Mouse (Mus musculus) right cerebral cortex, postnatal 4 days (tissue): ENCODE measurements around the gene Tmbim1.
"Not testable (repeated sequence)": the region's sequence is repeated elsewhere in the genome, so short reads cannot be mapped to it uniquely, and the experiment has no call there.

Experiments used
- DNase-seq: peaks from one replicate; pipeline ENCODE4 v3.0.0-alpha.2; 2022

Tmbim1 gene

DNA sequence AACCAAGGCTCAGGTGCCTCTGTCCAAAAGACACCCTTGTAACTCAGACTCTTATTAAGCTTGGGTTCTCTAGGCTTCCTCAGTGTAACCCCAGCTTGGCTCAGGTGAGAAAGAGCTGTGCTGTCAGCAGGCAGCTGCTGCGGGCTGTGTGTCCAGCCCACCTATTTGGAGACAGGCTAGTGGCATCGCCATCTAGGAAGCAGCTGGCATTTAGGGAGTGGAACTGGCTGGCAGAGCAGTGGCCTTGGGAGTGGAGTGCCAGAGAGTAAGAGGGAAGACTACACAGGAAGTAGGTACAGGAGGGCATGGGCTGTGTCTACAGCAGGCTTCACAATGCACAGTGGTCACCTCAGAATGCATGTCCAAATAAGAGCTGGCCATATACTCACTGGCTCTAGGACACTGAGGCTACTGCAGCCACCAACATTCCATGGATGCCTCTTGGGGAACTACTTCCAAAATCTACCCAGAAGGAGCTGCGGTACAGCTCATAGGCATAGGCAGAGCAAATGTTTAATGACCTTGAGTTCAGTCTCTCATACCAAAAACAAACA lies 11.3 kb downstream of the Tmbim1 start:
- DNase-seq = no peak

DNA sequence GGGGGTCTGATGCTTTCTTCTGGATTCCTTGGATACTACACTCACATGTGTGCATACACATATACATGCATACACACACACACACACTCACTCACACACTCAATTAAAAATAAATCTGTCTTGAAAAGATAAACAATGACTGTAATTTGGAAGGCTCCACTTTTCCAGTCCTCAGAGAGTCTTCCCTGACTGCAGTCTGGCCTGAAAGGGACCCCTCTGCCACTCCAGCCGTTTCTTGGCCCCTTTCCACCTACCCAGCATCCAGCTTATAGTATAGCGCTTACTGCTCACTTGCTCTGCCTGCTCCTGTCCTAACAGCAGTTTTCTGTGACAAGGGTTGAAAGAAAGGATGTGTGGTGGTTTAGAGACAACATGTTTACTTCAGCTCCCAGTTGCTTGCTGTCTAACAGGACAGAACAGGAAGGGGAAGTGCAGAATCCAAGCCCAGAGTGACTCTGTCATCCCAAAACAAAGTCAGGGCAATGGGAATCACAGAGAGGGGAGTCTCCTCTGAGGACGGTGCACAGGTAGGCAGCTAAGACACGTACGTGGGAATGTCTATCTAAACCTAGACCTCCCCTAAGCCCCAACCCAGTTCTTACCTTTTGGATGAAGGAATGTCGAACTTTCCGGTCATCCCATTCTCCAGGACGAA lies 12.0 kb downstream of the Tmbim1 start:
- no peak for DNase-seq

DNA sequence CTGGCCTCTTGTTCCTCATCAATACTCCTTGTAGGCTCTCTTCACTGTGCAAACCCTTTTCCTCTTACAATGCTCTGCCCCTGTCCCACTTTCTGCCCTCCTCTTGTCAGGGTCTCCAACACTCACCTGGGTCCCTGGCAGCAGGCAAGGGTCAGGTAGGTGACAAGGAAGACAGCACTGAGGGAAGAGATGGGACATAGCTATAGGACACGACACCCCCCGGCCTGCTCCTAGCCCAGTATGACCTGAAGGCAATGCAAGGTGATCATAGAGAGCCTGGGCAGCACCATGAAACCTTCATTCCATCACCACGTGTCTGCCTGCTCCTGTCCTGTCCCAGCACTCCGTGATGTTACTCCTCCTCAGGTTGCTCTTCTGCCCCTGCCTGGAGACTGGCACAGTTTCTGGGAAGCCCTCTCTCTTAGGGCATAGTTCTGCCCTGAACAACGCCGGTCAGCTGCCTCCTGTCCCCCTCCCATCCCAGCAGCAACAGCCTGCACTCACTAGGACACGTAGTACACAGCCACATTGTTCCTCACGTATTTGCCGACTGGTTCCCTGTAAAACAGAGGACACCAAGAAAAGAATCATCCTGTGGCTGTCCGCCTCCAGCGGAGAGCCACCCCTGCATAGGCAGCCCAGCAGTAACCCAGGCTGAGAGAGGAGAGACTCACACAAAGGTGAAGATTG lies 12.9 kb downstream of the Tmbim1 start:
- DNase-seq = no peak

DNA sequence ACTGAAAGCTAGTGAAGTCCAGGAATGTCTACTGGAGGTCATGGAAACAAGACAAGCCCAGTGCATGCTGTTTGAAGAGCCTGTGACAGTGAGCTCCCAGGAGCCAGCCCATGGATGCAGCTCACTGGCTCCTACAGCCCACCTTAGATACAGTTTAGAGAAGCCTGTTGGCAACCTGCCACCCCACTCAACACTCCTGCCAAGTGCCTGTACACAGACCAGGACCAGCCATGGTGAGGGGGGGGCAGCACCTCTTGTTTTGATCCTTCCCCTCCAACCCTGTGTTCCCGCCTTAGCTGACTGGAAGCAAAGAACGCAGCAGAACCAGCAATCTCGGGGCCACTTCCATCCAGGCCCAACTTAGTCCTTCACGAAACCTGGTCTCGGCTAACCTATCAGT lies 15.3 kb downstream of the Tmbim1 start:
- peak; percentile 37 for DNase-seq

DNA sequence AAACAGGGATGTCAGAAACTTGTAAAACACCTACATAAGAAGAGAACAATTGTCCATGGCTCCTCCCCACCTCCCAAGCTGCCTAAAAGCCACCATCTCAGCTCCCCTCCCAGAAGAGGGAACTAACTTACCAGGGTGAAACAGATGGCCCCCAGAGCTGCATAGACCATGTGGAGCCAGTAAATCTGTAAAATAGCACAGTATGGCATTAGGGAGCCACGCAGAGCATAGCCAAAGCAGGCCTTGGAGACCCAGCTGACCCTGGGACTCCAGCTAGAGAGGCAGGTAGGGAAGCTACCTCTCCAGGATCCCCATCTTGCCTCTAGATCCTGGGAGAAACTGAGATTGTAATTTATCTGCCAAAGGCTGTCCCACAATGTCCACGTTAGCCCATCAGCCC lies 15.7 kb downstream of the Tmbim1 start:
- no peak for DNase-seq

DNA sequence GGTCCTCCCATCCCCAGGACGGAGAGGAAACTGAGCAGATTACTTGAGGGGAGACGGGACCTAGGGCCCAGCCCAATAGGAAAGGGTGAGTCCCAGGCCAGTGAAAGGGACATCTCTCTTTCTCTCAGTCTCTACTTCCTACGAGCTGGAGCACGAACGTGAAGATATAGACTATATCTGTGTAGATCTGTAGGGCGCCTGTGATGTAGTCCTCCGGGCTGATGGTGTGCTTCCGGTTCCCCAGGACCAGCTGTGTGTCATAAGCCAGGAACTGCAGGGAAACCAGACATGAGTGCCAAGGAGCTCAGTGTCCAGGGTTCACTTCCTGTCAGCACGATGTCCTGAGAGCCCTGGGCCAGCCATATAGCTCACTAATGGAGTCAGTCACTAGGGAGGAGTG lies 16.2 kb downstream of the Tmbim1 start:
- no peak for DNase-seq

DNA sequence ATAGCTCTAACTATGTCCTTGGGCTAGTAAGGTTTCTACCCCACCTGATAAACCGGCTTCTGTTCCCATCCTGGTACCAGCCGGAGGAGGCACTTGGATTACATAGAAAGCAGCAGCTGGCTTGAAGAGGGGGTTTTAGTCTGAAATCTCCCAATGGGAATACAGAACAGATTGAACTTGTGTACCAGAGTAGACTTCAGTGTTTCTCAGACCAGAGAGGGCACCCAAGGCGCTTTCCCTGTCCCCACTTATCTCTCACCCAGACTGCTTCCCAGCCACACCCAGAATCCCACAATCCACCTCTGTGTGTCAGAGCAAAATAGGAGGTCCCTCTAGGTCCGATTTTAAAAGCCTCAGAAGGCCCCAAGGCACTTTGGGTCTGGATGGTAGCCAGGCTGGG lies 17.1 kb downstream of the Tmbim1 start:
- no peak for DNase-seq

DNA sequence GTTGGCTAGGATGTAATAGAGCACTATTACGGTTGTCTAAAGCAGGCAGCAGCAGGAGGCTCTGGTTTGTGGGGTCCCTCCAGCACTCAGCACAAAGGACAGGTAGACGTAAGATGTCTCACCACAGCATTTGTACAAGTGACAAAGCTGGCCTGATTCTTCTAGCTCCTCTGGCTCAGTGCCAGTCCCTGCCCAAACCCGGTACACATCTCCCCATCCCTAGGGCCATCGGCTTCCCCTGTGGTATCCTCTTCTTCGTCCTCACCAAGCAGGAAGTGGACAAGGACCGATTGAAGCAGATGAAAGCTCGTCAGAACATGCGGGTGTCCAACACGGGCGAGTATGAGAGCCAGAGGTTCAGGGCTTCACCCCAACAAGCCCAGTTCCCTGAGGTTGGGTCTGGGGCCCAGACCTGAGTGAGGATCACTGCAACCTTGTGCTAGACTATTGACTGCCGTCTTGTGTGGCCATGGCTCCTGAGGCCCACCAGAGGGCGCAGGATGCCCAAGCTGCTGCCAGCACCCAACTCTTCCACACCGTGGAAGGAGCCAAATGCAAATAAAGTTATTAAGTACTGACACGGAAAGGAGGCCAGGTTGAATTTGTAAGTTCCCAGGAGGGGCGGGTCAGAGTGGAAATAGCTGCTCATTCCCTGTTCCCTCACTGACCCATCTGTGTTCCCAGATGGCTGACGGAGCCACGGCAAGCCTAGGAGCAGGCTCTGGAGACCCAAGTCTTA lies 18.4 kb downstream of the Tmbim1 start:
- DNase-seq = not testable (repeated sequence)

DNA sequence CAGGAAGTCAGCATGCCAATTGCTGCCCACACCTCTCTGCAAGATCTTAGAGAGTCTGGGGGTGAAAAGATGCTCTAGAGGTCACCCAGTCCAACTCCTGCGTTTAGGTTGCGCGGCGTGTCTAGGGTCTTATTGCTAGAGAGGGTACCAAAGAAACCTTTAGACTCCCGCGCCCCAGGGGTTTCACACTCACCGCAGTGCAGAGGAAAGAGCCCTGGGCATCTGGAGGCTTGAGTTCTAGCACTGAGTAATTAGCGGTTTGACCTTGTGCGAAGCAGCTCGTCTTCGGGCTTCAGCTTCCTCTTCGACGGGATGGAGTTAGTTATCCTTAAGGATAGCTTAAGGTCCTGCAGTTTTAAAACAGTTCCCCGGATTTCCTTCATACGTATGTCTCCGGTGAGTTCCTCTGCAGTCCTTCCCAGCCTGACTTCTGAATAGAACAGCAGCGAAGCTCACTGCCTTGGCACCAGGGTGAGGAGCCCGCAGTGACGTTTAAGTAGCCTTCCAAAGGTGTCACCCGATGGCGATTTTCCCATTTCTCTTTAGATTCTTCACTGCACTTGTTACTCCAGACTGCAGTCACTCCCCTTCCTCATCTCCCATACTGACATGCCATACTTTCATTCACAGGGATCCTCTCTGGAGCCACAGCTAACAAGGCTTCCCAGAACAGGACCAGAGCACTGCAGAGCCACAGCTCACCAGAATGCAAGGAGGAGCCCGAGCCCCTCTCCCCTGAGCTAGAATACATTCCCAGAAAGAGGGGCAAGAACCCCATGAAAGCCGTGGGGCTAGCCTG lies 20.0 kb downstream of the Tmbim1 start:
- DNase-seq = peak; percentile 28

DNA sequence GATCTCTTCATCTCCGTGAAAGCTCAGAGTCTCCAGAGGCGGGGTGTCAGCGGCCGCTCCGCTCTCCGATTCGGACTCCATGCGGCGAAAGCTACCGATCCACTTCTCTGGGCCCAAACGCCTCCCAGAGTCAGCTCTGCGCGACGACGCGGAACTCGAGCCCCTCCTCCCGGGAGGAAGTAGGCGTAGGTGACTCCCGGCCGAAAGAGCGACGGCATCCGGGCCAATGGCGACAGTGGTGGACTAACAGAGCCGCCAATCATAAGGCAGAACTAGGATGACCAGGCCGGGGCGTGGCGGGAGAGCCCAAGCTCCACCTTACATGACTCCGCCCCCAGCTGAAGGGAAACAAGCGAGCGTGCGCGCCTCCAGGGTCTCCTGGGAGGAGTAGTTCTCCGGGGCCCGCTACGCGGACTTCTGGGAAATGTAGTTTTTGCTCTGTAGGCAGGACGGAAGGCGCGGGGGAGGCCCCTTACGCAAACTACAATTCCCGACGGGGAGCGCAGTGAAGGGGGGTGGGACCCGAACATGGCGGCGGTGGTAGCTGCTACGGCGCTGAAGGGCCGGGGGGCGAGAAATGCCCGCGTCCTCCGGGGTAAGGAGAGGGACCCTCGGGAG lies 20.8 kb downstream of the Tmbim1 start, which contains the start of the genes Aamp and Pnkd:
Aamp (minus strand) TSS at position 196 of the 618 bp plus-strand sequence.
Pnkd (plus strand) TSS at position 388 of the 618 bp plus-strand sequence.
- peak; percentile 97 for DNase-seq

DNA sequence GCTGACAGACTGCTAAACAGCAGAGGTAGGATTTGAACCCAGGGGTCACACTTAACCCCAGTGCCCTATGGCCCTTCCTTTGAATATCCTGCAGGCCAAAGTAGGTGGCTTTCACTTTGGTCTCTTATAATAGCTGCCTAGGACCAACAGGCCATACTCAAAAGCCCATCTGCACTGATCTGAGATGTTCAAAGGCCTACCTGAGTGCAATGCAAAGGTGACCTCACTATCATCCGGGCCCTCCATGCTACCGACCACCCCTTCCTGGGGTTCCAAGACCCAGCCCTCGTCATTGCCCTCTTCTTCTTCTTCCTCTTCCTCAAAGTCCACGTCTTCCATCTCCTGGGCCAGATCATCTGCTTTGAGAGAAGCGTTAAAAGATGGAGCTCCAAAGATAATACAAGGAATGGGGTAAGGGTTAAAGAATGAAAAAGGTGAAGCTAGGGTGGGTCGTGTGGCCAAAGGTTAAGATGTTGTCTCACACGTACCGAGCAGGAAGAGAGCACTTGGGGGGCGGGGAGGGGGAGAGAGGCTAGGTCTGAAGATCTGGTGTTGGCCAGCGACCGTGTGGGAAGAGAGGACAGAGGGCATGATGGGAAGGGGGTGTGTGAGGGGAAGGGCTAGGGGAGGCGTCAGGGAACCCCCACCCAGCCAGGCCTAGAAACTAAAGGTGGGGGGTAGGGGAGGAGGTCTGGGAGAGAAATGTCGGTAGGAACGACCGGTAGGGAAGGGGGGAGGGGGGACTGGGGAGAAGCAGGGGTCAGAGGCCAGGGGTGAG lies 21.5 kb downstream of the Tmbim1 start:
- peak; percentile 52 for DNase-seq

DNA sequence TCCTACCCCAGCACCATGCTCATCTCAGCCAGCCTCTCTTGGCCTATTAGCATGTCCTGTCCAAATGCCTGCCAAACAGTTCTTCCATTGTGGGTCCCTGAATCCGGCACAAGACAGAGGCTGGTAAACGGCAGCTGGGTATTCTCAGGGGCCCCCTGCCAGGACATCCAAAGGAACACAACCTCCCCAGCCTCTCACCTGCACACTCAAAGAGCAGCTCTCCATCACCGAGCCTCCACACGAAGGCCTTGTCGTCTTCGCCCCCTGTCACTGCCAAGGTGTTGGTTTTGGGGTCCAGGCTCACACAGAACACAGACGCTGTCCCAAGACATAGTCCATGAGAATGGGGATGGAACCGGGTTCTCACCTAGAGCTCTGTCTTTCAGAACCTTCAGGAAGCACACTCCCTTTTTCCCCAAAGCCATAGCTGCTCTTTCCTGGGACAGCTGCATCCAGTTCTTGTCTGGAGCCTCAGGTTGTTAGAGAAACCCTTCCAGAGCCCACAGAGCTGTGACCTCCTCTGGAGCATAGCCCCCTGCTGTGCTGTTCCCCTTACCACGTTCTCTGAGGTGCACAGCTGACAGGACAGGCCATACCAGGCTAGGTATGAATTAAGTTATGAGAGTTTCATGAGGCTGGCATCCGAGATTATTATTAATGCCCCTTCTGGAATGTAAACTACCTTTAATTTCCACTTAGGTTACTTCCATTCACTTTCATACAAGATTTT lies 22.4 kb downstream of the Tmbim1 start:
- DNase-seq = no peak

DNA sequence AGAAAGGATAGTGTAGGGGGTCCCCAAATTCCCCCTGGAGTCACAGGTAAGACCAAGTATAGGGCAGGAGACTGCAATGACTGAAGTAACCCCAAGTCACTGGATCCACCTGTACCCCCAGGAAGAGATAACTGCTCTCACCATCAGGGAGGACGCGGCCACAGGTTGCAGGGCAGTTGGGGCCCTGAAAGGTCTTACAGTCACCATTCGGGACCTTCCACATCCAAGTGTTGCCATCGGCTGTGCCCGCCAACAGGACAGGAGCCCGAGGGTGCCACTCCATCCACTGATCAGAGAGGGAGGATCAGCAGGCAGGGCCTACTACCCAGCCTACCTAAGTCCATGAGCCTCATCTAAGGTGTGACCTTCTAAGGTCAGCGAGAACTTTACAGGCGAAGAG lies 23.5 kb downstream of the Tmbim1 start:
- no peak for DNase-seq

DNA sequence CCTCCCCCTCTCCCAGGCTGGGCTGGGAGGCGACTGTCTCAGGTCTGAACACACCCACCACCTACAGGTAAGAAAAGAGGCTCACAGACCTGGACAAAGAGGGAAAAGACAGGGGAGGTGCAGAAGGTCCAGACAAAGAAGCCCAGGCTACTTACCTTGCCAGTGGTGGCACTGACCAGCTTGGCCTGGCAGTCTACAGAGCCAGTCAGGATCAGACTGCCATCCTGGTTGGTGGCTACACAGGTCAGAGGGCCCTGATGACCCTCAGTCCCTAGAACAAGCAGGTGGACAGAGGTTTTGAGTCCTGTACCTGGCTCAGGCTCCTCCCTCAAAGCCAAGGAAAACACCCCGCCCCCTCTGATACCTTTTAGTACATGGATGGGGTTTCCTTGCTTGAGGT lies 24.1 kb downstream of the Tmbim1 start:
- DNase-seq = no peak

DNA sequence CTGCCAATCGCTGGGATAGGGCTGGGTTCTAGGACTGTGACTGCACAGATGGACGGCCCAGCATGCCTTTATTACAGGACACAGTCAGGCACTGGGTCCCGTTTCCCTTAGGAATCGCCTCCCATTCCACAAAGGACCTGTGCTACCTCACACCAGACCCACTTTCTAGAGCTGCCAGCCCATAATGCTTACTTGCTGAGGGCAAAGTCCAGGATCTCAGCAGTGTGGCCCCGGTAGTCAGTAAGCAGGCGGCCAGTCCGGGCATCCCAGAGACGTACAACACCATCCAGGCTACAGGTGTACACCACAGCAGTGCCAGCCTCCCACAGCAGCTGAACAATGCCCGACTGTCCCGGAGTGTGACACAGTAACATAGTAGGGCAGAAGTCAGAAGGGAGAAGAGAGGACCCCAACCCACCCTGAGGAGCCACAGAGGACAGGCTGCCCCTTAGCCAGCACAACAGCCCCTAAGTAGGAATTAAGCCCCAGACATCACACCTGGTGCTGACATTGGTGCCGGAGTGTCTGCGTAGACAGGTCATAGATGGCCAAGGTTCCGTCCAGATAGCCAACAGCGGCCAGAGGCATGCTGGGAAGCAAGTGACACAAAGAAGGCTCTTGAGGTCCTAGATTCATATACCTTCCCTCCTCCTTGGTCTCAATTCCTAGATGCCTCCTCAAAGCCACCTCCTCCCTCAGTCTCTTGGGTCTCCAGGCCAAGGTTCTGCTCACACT lies 24.7 kb downstream of the Tmbim1 start:
- no peak for DNase-seq

DNA sequence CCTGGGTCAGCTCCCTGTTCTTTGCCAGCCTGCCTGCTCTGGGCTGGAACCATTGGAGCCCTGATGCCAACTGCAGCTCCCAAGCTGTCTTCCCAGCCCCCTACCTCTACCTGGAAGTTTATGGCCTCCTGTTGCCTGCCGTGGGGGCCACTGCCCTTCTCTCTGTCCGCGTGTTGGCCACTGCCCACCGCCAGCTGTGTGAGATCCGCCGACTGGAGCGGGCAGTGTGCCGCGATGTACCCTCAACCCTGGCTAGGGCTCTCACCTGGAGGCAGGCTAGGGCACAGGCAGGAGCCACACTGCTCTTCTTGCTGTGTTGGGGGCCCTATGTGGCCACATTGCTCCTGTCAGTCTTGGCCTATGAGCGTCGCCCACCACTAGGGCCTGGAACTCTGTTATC lies 26.4 kb downstream of the Tmbim1 start:
- DNase-seq = no peak

DNA sequence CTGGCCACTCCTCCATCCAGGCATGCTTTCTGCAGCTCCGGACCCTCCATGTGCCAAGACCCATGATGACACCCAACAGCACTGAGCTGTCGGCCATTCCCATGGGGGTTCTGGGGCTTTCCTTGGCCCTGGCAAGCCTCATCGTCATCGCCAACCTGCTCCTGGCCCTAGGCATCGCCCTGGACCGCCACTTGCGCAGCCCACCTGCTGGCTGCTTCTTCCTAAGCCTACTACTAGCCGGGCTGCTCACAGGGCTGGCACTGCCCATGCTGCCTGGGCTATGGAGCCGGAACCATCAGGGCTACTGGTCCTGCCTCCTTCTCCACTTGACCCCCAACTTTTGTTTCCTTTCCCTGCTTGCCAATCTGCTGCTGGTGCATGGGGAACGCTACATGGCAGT lies 26.9 kb downstream of the Tmbim1 start, which contains the start of gene Gpbar1:
Gpbar1 (plus strand) TSS at position 13 of the 400 bp plus-strand sequence.
- no peak for DNase-seq

DNA sequence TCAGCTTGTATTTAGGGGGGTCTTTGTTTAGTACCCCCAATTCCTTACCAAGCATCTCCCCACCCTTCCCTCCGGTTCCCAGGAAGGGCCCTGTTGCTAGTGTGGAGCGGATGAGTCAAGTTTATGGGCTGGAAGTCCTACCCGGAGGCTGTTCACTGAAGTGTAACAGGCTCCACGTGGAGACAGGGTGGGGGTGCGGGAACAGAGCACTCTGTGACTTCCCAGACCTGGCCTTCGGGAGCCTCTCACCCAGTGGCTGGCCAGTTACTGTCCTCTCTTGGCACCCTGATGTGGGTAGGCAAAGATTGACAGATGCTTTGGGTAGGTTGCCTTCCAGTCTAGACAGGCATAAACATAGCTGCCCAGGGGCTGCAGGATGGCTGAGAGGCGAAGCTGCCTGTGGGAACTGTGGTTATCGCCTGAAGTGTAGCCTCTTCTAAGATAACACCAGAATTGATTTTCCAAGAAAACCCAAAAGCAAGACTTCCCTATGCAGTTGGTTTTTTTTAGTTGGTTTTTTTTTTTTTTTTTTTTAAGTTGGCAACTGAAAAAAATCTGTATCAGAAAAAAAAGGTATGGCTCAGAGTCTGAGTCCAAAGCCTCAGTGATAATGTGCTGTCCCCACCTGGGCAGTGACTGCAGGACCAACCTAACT lies 27.4 kb downstream of the Tmbim1 start:
- no peak for DNase-seq

DNA sequence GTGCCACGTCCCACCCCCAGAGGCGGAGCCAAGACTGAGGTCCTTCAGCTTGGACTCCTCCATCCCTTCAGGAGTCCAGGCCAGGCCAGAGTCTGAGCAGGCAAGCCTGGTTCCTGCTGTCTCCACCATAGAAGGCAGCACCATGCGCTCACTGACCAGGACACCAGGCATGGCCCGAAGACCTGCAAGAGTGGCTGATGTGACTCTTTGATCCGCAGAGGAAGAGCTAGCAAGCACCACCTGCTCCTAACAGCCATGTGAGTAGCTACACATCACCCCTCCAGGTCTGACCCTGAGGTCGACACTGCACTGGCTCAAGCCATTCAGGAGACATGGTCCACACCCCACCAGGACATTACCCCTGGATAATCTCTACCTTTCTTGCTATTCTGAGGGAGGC lies 28.4 kb downstream of the Tmbim1 start:
- no peak for DNase-seq
